Mouse (Mus musculus): ENCODE data around the gene Rassf1.
A peak's percentile ranks its signal among the peaks of the same experiment; 100 is the strongest.

Rassf1 gene

DNA sequence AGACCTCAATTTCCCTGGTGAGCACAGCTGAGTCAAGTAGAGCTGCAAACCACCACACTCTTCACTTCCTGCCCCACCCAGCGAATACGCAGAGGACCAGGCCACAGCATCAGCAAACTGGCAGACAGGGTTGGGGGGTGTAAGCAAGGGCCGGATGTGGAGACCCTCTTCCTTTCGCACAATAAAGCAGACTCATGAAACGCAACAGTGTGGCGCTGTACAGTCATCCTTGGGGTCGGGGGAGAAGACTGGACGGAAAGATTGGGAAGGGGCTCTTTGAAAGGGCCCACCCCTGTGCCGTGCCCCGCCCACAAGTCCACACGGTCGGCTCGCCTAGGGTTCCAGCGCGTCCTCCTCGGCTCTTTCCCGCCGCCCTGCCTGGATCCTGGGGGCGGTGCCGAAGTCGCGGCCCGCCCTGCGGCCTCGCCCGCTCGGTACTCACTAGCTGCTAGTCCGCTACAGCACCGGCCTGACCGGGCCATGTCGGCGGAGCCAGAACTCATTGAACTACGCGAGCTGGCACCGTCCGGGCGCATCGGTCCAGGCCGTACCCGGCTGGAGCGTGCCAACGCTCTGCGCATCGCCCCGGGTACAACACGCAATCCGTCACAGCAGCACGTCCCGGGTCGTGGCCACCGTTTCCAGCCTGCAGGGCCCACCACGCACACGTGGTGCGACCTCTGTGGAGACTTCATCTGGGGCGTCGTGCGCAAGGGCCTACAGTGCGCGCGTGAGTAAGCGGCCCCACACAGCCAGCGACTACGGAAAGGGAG lies at the start of gene Rassf1:
TSS of gene Rassf1 (plus strand) at position 439 of the 773 bp plus-strand sequence.
- DNase-seq (ENCODE audit: low read depth, low spot score) = peak; percentile 66

- no peak for DNase-seq (ENCODE audit: low read depth, low spot score)
These were observed 49.1 kb upstream of the Rassf1 start for GRCm38 (mm10) chr9:107502131-107502846.

- DNase-seq (ENCODE audit: low read depth, low spot score) = no peak
These were observed 46.5 kb upstream of the Rassf1 start for GRCm38 (mm10) chr9:107504662-107505537.

GRCm38 (mm10) chr9:107508266-107508665 lies 43.1 kb upstream of the Rassf1 start:
- DNase-seq (ENCODE audit: low read depth, low spot score) = no peak

DNA sequence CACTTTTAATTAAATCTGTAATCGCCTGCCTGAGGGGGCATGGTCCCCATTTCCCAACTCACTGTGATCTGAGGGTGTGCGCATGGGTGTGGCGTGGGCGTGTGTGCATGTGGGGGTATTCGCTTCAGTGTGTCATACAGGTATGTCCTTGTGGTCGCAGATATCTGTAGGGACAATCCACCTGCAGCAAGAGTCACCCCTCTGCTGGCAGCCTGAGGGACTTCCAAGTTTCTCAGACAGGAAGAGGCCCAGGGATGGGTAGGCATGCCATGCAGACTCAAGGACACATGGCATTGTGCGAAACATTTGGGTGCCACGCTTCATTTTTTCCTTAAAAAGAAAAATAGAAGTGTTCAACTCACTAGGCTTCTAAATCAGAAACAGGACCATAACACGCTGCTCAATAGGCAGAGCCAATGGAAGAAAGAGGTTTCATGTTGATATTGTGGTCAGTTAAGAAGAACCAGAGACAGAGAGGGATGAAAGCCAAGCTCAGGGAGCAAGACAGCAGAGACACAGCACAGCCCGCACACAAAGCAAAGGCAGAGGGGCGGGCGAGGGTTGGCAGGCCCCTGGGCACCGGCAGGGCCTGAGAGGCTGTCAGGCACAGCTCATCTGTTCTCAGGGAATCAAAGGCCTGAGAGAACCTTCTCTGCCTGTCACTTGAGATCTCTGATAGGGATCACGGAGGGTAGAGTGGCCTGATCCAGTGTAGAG lies 40.8 kb upstream of the Rassf1 start:
- no peak for DNase-seq (ENCODE audit: low read depth, low spot score)

GRCm38 (mm10) chr9:107511436-107511835 lies 39.9 kb upstream of the Rassf1 start:
- DNase-seq (ENCODE audit: low read depth, low spot score) = no peak

GRCm38 (mm10) chr9:107512326-107512725 lies 39.0 kb upstream of the Rassf1 start:
- no peak for DNase-seq (ENCODE audit: low read depth, low spot score)

GRCm38 (mm10) chr9:107514303-107514955 lies 36.9 kb upstream of the Rassf1 start:
- DNase-seq (ENCODE audit: low read depth, low spot score) = peak; percentile 79

DNA sequence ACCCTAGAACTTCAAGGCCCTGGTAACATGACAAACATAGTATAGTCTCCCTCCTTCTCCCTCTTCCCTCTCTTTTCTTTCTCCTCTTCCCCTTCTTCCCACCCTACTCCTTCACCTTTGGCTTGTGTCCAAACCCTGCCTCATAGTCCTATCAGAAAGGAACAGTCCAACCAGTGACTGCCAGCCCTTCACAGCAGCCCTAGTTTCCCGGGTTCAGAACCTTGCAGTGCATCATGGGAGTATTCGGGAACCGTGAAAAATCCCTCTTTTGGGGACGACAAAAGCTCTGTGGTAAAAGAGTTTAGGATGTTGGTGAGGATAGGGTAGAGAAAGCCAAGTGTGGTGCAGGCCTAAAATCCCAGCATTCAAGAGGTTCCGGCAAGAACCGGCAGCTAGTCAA lies 31.0 kb upstream of the Rassf1 start:
- no peak for DNase-seq (ENCODE audit: low read depth, low spot score)

DNA sequence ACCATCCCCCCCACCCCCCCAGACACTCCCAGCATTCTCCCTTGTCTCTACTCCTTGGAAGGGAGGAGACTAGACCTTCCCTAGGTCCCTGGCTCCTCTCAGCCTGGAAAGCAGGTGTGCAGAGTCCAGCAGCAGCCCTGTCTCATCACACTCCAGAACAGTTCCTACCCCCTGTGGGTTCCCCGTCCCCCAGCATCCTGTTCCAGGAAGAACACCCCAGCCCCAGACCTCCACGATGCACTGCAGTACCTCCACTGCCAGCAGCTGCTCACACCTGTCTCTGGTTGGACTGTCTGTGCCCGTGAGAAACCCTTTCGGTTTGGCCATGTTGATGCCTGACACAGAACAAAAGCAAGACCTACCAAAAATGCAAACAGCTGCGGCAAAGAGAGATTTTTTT lies 30.2 kb upstream of the Rassf1 start:
- no peak for DNase-seq (ENCODE audit: low read depth, low spot score)

GRCm38 (mm10) chr9:107521711-107522399 lies 29.5 kb upstream of the Rassf1 start:
- no peak for DNase-seq (ENCODE audit: low read depth, low spot score)

GRCm38 (mm10) chr9:107522400-107522711 lies 29.0 kb upstream of the Rassf1 start:
- DNase-seq (ENCODE audit: low read depth, low spot score) = no peak

GRCm38 (mm10) chr9:107526198-107527026 lies 24.9 kb upstream of the Rassf1 start:
- DNase-seq (ENCODE audit: low read depth, low spot score) = peak; percentile 60

- peak; percentile 96 for DNase-seq (ENCODE audit: low read depth, low spot score)
These were observed 17.5 kb upstream of the Rassf1 start, which contains the start of gene Tmem115 for GRCm38 (mm10) chr9:107533791-107534407. Tmem115 (plus strand) TSS chr9:107533945.

GRCm38 (mm10) chr9:107534408-107535202 lies 16.8 kb upstream of the Rassf1 start:
- no peak for DNase-seq (ENCODE audit: low read depth, low spot score)

- no peak for DNase-seq (ENCODE audit: low read depth, low spot score)
These were observed 13.1 kb upstream of the Rassf1 start for GRCm38 (mm10) chr9:107538231-107538630.

DNA sequence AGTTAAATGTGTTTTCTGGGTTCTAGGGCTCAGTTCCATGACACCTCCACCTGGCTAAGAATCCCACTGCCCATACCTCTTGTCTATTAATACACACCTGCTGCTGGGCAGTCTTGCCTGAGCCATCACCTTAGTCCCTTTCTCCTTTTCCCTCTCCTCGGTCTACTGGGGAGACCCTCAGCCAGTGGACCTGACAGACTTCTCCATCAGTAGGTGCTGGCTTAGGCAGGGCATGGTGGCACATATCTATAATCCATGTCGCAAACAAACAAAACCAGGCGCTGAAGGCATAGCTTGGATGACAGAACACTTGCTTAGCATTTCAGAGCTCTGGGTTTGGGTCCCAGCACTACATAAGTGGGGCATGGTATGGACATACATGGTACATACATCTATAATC lies 12.6 kb upstream of the Rassf1 start:
- no peak for DNase-seq (ENCODE audit: low read depth, low spot score)

- DNase-seq (ENCODE audit: low read depth, low spot score) = no peak
These were observed 11.4 kb upstream of the Rassf1 start for GRCm38 (mm10) chr9:107539940-107540339.

Data from forelimb bud, embryonic 11.5 days (tissue).